Mouse (Mus musculus): Measurements from ENCODE around the gene Zfp58. TPM values are rescaled to one million over a fixed set of nuclear protein-coding genes. Genes with fewer than 3 reads are reported as not detected.

The Zfp58 gene
- 52.5 TPM for polyA plus RNA-seq (2014; fragmentation: Illumina TruSeq; extraction: RNeasy Lipid Tissue Mini Kit (QIAGEN cat#74804); ENCODE audit: low read depth, low replicate concordance)

GRCm38 (mm10) chr13:67500084-67500719 is at the start of gene Zfp58:
Gene Zfp58, minus strand, starts transcription at chr13:67500555.

GRCm38 (mm10) chr13:67525753-67526410 is 25.5 kb upstream of the Zfp58 start, which contains the start of the genes Gm26965 and Zfp87:
Gene Gm26965, minus strand, starts transcription at chr13:67526151.
Gene Zfp87, minus strand, starts transcription at chr13:67526177.

DNA sequence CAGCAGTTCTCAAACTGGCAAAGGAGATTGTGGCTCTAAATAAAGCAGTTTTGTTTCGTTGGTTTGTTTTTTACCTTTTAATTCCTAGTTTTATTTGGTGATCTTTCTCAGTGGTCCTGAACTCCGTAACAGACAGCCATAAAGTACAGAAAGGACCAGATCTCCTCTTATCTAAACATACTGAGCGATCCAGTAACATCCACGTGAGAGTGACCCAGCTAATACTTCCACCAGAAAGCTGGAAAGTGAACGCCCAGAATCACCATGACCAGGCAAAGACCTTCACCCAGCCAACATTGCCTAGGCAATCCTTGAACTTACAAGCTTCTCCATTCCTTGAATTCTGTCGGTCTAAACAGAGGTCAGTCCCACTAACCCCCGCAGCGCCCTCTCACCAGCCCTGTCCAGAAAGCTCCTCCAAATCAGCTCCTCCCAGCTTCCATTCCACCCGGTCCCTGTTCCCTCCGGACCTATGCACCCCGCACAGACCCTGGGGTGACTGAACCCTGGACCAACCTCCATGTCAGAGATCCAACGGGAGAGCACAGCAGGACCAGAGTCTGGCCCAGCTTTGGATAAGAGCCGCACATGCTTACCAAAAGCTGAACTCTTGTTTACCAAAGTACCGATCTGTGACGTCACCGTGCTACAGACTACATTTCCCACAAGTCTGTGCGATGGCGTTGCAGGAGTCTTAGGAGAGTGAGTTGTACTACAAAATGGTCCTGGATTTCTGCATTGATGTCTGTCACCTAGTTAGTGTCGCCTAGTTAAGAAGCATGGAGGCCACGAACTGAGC is 16.5 kb downstream of the Zfp58 start, which contains the start of gene Zfp874b:
Gene Zfp874b, minus strand, starts transcription at position 634 of the 799 bp plus-strand sequence.

DNA sequence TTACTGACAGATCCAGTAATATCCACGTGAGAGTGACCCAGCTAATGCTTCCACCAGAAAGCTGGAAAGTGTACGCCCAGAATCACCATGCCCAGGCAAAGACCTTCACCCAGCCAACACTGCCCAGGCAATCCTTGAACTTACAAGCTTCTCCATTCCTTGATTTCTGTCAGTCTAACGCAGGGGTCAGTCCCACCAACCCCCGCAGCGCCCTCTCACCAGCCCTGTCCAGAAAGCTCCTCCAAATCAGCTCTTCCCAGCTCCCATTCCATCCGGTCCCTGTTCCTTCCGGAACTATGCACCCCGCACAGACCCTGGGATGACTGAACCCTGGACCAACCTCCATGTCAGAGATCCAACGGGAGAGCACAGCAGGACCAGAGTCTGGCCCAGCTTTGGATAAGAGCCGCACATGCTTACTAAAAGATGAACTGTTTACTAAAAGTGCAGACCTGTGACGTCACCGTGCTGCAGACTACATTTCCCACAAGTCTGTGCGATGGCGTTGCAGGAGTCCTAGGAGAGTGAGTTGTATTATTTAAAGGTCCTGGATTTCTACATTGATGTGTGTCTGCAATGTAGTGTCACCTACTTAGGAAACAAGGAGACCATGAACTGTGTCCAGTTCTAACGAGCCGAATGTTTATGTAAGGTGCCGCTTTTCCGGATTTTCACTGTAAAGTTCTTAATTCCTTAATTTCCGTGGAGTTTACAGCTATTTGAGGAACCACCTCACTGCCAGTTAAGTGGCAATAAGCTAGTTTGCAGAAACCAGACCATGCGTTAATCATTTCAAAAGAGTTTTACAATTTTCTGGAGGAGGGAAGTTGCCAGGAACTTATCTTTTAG is 49.0 kb downstream of the Zfp58 start, which contains the start of gene Zfp874a:
Gene Zfp874a, minus strand, starts transcription at position 453 of the 849 bp plus-strand sequence.

Other genes starting within 250 kb of the Zfp58 start
- 35.9 TPM for gene Zfp458, start 222.1 kb downstream of the Zfp58 start, polyA plus RNA-seq (2014; fragmentation: Illumina TruSeq; extraction: RNeasy Lipid Tissue Mini Kit (QIAGEN cat#74804); ENCODE audit: low read depth, low replicate concordance)
- gene Zfp457, start 194.1 kb downstream of the Zfp58 start, polyA plus RNA-seq (2014; fragmentation: Illumina TruSeq; extraction: RNeasy Lipid Tissue Mini Kit (QIAGEN cat#74804); ENCODE audit: low read depth, low replicate concordance) = 1.3 TPM
- 10.1 TPM for gene Zfp595, start 168.0 kb downstream of the Zfp58 start, polyA plus RNA-seq (2014; fragmentation: Illumina TruSeq; extraction: RNeasy Lipid Tissue Mini Kit (QIAGEN cat#74804); ENCODE audit: low read depth, low replicate concordance)
- 2.2 TPM for gene Gm28044, start 140.0 kb downstream of the Zfp58 start, polyA plus RNA-seq (2014; fragmentation: Illumina TruSeq; extraction: RNeasy Lipid Tissue Mini Kit (QIAGEN cat#74804); ENCODE audit: low read depth, low replicate concordance)
- 5.3 TPM for gene Zfp953, start 139.9 kb downstream of the Zfp58 start, polyA plus RNA-seq (2014; fragmentation: Illumina TruSeq; extraction: RNeasy Lipid Tissue Mini Kit (QIAGEN cat#74804); ENCODE audit: low read depth, low replicate concordance)
- 0.48 TPM for gene Gm28041, start 124.8 kb downstream of the Zfp58 start, polyA plus RNA-seq (2014; fragmentation: Illumina TruSeq; extraction: RNeasy Lipid Tissue Mini Kit (QIAGEN cat#74804); ENCODE audit: low read depth, low replicate concordance)
- gene Zfp456, start 124.7 kb downstream of the Zfp58 start, polyA plus RNA-seq (2014; fragmentation: Illumina TruSeq; extraction: RNeasy Lipid Tissue Mini Kit (QIAGEN cat#74804); ENCODE audit: low read depth, low replicate concordance) = 1.2 TPM
- 2.6 TPM for gene Zfp429, start 100.7 kb downstream of the Zfp58 start, polyA plus RNA-seq (2014; fragmentation: Illumina TruSeq; extraction: RNeasy Lipid Tissue Mini Kit (QIAGEN cat#74804); ENCODE audit: low read depth, low replicate concordance)
- 1.3 TPM for gene Zfp459, start 79.1 kb downstream of the Zfp58 start, polyA plus RNA-seq (2014; fragmentation: Illumina TruSeq; extraction: RNeasy Lipid Tissue Mini Kit (QIAGEN cat#74804); ENCODE audit: low read depth, low replicate concordance)
- gene Zfp874a, start 48.9 kb downstream of the Zfp58 start, polyA plus RNA-seq (2014; fragmentation: Illumina TruSeq; extraction: RNeasy Lipid Tissue Mini Kit (QIAGEN cat#74804); ENCODE audit: low read depth, low replicate concordance) = 8.6 TPM
- 4.4 TPM for gene Zfp874b, start 16.3 kb downstream of the Zfp58 start, polyA plus RNA-seq (2014; fragmentation: Illumina TruSeq; extraction: RNeasy Lipid Tissue Mini Kit (QIAGEN cat#74804); ENCODE audit: low read depth, low replicate concordance)
- not detected for gene Gm26965, start 25.6 kb upstream of the Zfp58 start, polyA plus RNA-seq (2014; fragmentation: Illumina TruSeq; extraction: RNeasy Lipid Tissue Mini Kit (QIAGEN cat#74804); ENCODE audit: low read depth, low replicate concordance)
- 31.5 TPM for gene Zfp87, start 25.6 kb upstream of the Zfp58 start, polyA plus RNA-seq (2014; fragmentation: Illumina TruSeq; extraction: RNeasy Lipid Tissue Mini Kit (QIAGEN cat#74804); ENCODE audit: low read depth, low replicate concordance)
- 32.6 TPM for gene Zfp748, start 53.3 kb upstream of the Zfp58 start, polyA plus RNA-seq (2014; fragmentation: Illumina TruSeq; extraction: RNeasy Lipid Tissue Mini Kit (QIAGEN cat#74804); ENCODE audit: low read depth, low replicate concordance)
- gene Zfp729b, start 109.2 kb upstream of the Zfp58 start, polyA plus RNA-seq (2014; fragmentation: Illumina TruSeq; extraction: RNeasy Lipid Tissue Mini Kit (QIAGEN cat#74804); ENCODE audit: low read depth, low replicate concordance) = 11.3 TPM
- gene Gm49345, start 137.2 kb upstream of the Zfp58 start, polyA plus RNA-seq (2014; fragmentation: Illumina TruSeq; extraction: RNeasy Lipid Tissue Mini Kit (QIAGEN cat#74804); ENCODE audit: low read depth, low replicate concordance) = not detected
- gene Zfp729a, start 137.2 kb upstream of the Zfp58 start, polyA plus RNA-seq (2014; fragmentation: Illumina TruSeq; extraction: RNeasy Lipid Tissue Mini Kit (QIAGEN cat#74804); ENCODE audit: low read depth, low replicate concordance) = 4.5 TPM
- gene Zfp738, start 186.5 kb upstream of the Zfp58 start, polyA plus RNA-seq (2014; fragmentation: Illumina TruSeq; extraction: RNeasy Lipid Tissue Mini Kit (QIAGEN cat#74804); ENCODE audit: low read depth, low replicate concordance) = 11.4 TPM
- 19.5 TPM for gene Zfp65, start 228.6 kb upstream of the Zfp58 start, polyA plus RNA-seq (2014; fragmentation: Illumina TruSeq; extraction: RNeasy Lipid Tissue Mini Kit (QIAGEN cat#74804); ENCODE audit: low read depth, low replicate concordance)